Mouse (Mus musculus) gastrocnemius, postnatal 10 days (tissue): ENCODE data around the gene Prss53. TPM values are rescaled to one million over a fixed set of nuclear protein-coding genes. Genes with fewer than 3 reads are reported as not detected.
A peak's percentile ranks its signal among the peaks of the same experiment; 100 is the strongest.

ENCODE experiments used
- DNase-seq: peaks from one replicate; pipeline ENCODE4 v3.0.0; 2021; ENCODE audit warnings: mixed read lengths
- long read RNA-seq, 2 experiments: library from polyadenylated mRNA; stranded (forward); transcript quantifications; one replicate each; pipeline ENCODE4 v2.0.0; 2021
- total RNA-seq, 2 experiments: library from RNA; stranded (reverse); gene quantifications; 2 replicates each; pipeline ENCODE4 v1.2.3; 2021

The Prss53 gene
- 1 to 10 TPM in 1 of 2 experiments, under 1 TPM in 1; 0.96 to 1.2 TPM for total RNA-seq
- long read RNA-seq, experiment 1, partial matches to known transcripts, result 0 of 1 reads
- long read RNA-seq, experiment 1, other reads (novel, unspliced or antisense), result 1 of 1 reads
- long read RNA-seq, experiment 2, result 0 reads

DNA sequence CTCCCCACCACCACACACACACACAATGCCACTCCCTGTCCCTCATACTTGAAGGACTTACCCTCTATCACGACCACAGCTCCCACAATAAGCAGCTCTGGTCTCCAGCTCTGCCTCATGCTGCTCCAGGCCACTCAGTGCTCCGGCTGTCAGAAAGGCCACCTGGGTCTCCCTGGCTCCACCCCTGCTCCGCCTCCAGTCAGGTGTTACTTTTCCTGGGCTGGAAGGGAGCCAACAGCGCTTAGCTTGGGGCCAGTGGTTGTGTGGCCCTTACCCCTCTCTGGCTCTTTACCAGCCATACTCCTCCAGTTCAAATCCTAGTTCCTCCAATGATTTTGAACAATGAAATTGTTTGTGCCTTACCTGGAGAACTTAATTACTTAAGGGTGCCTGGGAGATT is at the start of gene Prss53:
Gene Prss53, minus strand, starts transcription at position 173 of the 400 bp plus-strand sequence.
- no peak for DNase-seq

DNA sequence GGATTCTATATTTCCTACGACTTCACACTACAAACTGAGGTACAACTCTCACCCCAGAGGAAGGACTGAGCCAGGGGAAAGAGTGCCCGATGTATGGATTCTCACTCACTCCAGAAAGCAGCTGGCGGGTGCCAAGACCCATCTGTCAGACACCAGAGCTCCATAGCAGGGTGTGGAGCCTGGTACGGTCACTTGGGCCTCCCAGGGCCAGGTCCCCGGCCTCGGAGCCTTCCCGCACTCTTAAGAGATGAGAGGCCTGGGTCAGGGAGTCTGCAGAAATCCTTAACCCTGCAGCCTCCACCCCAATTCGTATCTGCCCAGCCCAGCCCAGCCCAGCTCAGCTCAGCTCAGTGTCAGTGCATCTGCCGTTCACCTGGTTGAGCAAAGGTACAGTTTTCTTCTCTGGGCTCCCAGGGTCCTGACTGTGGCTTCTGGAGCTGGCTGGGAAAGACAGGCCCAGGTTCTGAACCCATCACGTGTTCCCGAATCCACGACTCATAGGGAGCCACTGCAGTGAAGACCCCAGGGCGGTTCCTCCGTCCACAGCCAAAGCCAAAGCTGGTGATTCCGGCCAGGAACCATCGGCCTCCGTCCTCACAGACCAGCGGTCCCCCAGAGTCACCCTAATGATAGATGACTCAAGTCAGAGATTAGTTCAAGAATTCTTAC is 45.6 kb upstream of the Prss53 start:
- DNase-seq, result no peak

DNA sequence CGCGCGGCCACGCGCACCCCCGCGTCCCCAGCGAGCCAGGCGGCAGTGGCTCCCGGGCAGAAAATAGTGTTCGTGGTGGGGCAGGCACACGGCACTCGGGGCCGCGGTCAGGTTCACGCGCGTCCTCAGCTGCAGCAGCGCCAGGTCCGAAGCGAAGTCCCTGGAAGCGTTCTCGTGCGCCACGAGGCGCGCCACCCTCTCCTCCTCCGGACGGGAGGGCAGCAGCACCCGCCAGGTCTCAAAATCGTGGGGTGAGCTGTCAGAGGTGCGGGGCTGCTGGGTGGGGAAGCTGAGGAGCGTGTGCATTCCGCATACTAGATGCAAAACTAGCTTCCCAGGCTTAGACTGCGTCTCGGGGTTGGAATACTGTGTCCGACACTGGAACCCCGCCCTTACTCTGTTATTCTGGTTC is 45.0 kb upstream of the Prss53 start:
- no peak for DNase-seq

DNA sequence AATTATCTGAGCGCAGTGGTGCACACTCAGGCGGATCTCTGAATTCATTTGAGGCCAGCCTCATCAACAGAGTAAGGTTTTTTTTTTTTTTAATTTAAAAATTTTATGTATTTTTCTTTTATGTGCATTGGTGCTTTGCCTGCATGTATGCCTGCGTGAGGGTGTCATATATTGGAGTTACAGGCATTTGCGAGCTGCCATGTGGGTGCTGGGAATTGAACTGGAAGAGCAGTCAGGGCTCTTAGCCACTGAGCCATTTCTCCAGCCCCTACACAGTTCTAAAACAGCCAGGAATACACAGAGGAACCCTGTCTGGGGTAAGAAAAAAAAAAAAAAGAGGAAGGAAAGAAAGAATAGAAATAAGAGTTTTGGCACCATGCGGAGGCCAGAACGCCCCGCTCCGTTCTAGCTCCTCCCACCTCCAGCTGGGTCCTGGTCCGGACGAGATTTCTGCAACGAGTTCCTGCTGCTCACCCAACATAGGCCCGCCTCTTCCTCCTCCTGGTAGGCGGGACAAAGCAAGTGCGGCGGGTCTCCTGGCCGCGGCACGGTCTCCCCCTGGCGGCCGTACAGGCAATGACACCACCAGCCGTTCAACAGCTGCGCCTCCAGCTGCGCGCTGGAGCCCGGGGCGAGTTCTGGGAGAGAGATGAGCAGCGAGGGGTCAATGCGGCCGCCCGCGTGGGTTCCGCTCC is 44.4 kb upstream of the Prss53 start:
- peak; percentile 96 for DNase-seq

DNA sequence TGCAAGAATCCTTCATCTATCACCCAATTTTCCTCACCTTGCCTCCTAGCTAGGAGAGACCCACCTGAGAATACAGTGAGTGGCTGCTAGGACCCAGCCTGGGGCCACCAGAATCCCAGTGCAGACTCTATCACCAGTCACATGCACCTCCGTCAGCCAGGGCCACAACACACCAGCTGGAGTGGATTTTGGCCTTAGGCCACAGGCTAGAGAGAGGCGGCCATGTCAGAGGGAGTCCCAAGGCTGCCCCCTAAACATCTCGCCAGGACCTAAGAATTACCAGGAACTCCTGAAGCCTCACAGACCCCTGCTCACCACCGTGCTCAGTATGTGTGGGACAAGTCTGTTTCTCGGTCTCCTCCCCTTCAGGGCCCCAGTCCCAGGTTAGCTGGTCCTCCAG is 43.3 kb upstream of the Prss53 start:
- DNase-seq, result no peak

DNA sequence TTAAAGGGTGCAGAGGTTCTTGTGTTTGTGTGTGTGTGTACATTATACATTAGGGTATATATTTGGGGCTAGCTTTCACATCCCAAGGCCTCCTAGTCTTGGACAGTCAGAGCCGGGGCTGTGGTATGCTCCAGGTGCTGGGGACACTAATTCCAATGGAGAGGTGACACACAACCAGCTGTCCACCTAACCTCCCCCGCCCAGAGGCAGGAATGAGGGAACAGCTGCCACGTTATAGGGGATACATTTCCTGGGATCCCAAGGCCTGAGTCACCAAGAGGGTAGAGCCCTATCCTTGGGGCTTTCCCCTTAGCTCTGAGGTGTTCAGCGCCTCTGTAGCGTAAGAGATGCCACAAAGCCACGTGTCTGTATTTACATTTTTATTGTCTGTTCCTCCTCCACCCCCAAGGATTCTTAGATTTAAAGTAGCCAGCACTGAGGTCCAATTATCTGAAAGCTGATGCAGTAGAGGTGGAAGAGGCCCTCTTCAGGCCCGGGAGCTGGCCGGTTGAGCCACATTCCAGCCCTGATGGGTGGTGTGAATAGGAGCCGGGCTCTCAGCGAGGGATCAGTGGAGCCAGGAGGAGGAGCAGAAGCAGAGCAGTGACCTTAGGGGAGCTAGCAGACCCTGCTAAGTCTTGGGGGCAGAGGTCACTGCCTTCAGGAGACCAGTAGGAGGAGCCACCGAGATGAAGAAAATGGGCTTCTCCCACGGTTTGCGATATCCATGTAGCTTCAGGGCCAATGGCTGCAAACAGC is 41.7 kb upstream of the Prss53 start:
- DNase-seq, result no peak

DNA sequence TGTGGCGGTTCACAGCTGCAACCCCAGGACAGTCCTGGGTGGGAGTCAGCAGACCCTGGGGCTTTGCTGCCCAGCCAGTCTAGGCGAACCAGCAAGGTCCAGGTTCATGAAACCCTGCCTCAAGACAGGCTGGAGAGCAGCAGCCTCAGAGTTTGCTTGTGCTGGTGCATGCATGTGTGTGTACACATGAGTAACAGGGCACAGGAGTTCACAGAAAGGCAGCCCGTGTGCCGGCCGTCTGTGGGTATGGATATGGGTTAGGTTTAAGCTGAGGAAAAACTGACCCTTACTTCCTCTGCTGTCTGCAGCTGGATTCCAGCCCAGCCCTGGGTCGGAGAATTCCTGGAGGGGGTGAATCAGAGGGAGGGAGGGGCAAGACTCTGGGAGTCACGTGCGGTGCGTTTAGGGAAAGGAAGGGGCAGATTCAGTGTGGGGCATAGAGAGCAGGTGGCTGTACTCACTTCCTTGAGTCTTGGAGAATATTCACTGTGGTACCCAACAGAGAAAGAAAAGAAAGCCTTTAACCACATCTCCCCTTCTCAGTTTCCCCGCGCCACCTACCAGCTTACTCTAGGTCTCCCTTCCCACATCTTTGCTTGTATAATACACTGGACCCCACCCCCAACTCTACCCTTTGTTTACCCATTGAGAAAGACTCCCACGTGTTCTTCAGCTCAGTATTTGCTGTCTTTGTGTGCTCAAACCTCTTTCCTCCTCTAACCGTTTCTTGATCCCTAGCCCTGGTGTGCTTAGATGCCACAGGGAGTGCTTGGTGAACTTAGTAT is 40.8 kb upstream of the Prss53 start:
- DNase-seq, result no peak

DNA sequence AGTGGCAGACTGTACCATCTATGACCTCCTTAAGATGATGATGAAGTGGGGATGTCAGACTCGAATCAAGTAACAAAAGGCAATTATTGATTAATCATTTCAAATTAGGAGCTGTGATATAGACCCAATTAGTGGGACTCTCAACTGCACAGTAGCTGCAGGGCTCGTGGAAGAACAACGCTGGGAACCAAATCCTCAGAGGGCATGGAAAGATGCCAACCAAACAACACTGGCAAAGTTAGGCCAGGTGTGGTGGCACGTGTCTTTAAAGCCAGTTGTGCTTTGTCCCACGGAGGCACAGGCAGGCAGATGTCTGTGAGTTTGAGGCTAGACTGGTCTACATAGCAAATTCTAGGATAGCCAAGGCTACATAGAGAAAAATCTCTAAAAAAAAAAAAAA is 39.9 kb upstream of the Prss53 start:
- DNase-seq, result no peak

DNA sequence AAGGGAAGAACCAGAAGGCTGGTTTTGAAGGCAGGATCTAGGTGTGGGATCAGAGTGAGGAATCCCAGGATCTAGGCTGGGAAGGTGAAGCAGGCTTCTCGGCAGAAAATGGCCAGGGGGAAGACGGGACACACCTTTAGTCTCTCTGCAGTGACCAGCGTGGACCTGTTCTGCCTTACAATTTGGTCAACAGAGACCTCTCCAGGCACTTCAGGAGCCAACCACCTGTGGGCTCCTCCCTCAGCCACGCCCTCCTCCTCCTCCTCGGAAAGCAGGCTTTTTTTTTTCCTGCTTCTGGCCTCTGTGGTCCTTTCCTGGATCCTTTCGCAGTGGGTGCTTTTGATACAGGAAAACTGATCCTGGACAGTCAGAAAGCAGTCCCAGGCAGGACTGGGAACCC is 39.2 kb upstream of the Prss53 start, which contains the start of gene Prss8:
Gene Prss8, minus strand, starts transcription at position 182 of the 400 bp plus-strand sequence.
- DNase-seq, result no peak

DNA sequence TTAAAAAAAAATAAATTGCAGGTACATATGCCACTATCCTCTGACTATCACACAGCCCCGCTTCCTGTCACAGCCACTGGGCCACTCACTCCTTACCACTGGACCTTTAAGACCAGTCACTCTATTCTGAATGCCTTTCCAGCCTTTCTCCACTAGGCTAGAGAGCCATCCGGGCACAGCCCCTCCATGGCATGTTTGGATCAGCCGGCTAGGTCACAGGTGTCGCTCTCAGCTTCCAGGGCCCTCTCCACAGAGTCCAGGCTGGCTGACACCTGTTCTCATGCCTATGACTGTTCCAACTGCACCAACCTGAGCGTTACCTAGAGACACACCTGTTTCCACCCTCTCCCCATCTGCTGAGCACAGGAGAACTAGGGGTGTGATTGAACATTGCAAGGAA is 37.8 kb upstream of the Prss53 start:
- no peak for DNase-seq

DNA sequence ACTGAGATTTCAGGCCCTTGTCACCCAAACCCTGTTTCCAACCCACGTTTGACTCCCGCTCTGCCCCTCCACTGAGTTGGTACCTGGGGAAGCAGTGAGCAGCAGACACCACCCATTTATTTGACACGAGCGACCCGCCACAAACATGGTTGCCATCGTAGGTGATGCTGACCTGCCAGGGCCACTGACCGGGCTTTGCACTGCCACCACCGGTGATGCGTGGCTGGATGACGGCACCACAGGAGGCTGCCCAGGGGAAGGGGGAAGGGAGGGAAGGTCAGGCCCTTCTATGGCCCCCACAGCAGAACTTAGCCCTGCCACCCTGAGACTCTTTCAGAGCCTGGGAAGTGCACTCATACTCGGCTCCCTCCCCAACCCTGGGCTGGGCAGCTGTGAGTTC is 37.0 kb upstream of the Prss53 start:
- DNase-seq, result no peak

DNA sequence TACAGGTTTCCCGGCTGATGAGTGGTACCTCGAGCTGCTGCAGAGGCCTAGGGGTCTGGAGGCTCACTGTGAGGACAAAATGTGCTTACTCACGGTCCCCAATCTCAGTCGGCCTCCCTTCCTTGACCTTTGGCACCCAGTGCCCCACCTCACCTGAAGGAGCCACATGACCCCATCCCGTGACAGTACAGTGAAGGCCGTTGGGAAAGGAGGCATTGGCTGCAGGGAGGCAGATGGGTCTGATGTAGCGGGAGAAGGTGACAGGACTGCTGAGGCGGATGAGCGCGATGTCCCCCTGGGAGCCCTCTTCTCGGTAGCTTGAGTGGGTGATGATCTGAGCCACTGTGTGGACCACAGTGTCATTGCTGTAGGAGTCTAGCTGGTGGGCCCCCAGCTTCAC is 36.1 kb upstream of the Prss53 start:
- DNase-seq, result no peak

DNA sequence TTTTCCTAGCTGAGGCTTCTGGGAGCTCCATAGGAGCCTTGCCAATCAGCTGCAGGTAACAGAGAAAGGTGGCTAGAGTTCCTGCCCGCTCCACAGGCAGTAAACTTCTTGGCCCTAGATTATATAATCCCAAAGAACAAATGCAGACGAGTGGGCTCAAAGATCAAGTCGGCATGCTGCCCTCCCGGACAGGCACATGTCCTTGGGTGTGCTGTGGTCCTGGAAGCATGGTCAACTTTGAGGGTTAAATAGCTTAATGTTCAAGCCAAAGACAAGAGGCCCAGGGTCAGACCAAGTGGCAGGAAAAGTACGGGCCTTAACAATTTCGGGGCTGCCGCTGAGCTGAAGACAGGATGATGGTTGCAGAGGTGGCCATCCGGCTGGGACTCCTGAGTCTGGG is 35.3 kb upstream of the Prss53 start:
- no peak for DNase-seq

DNA sequence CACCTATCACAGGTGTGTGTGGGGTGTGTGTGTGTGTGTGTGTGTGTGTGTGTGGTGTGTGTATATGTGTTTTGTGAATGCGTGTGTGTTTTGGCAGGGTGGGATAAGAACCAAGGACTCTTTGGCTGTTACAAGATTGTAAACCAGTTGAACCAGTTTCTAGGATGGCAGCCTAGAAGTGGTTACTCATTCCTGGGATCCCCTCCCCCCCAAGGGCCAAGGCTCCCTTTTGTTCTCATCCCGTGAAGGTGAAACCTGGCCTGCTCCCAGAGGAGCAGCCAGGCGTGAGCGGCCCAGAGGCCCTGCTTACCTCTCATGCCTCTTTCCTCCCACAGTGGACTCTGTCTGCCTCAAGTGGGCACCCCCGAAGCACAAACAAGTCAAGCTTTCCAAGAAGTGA is 34.5 kb upstream of the Prss53 start:
- no peak for DNase-seq

DNA sequence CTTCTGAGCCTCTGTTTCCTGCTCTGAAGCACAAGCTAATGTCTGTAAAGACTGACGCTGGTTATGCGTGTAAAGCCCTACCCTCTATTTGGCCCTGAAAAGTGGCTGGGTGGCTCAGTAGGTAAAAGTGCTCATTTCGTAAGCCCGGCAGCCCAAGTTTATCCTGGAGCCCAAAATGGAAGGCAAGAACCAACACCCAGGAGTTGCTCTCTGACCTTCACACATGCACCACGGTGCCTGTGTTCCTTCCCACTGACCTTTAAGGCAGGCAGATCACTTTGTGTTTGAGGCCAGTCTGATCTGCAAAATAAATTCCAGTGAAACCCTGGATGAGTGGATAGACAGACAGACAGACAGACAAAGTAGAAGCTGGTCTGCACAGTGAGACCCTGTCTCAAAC is 32.9 kb upstream of the Prss53 start:
- no peak for DNase-seq

DNA sequence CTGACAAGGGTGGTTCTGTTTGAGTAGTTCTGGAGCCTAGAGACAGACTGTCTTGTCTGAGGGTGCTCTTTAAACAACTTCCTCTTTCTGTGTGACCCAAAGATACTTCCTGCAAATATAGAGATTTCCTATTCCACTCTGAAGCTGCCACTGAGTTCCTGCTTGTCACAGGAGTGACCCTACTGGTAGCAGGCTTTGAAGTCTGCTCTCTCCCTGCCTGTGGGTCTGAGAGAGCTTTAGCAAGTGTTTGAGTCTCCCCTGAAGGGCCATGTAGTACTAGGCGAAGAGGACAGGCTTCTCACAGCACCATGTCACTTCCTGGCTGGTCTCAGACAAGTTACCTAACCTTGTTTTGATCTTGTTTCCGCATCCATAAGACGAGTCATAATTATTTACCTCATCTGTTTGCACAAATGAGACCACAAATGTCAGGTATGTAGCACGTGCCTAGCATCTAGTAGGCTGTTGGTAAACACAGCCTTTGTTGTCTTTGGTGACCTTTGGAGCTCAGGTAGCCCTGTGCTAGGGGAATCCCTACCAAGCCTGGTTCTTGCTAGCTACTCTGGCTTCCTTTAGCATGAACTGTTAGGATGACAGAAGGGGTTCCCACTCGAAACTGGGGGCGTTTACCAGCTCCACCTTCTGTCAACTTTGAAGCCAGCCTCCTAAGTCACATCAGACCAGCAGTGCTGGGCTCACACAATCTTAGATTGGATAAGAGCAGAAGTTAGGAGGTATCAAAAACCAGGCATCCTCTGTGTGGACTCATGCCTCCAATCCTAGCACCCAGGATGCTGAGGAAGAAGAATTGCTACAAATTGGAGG is 31.9 kb upstream of the Prss53 start:
- no peak for DNase-seq

DNA sequence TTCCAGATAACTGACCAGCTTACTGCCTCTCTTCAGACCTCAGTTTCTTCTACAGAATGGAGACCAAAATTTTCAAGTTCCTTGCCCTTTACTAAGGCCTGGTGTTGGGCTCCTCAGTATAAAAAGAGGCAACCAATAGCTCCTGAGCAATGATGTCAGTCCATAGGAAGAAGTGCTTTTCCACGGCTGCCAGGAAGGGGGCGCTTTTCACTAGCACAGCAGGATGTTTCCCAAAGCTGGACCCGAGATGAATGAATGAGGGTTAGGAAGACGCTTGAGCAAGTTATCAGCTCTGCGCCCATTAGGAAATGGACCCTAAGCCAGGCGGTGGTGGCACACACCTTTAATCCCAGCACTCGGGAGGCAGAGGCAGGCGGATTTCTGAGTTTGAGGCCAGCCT is 30.7 kb upstream of the Prss53 start:
- no peak for DNase-seq

DNA sequence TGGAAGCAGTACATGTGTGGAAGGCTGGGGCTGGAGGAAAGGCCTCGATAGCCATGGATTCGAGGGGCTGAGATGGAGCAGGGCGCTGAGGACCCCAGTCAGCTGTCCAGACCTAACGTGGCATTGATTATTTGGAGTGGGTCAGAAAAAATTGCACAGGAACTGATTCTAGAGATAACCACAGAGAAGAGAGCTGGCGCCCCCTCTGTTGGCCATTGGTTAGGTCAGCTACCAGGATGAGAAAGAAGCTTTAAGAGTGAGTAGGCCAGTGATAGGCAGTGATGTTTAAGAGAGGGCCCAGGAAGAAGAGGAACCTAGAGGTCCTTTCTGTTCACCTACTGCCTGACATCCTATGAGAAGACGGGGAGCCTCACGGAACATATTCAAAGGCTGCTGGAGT is 28.5 kb upstream of the Prss53 start:
- no peak for DNase-seq

DNA sequence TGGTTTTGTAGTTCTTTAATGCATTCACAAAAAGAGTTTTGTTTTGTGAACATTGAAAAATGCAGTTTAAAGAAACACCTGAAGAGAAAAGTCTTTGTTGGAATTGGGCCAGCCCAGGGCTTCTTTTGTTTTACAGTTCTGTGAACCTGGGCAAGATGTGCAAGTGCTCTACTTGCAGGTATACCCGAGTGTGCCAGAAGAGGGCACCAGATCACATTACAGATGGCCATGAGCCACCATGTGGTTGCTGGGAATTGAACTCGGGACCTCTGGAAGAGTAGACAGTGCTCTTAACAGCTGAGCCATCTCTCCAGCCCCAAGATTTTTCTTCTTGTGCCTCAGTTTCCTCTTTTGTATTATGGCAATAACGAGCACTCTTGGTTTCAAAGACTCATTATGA is 27.4 kb upstream of the Prss53 start:
- no peak for DNase-seq

DNA sequence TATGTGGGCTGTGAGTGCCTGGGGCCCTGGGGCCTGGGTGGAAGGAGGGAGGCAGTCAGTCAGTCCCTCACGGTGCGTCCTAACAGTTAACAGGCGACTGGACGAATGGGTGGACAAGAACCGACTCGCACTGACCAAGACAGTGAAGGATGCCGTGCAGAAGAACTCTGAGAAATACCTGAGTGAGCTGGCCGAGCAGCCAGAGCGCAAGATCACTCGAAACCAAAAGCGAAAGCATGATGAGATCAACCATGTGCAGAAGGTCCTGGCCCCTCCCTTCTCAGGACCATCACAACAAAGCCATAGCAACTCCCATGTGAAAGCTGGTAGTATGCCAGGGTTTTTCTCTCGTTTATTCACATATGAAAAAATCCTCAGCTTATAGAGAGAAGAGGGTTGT is 24.5 kb upstream of the Prss53 start:
- no peak for DNase-seq

DNA sequence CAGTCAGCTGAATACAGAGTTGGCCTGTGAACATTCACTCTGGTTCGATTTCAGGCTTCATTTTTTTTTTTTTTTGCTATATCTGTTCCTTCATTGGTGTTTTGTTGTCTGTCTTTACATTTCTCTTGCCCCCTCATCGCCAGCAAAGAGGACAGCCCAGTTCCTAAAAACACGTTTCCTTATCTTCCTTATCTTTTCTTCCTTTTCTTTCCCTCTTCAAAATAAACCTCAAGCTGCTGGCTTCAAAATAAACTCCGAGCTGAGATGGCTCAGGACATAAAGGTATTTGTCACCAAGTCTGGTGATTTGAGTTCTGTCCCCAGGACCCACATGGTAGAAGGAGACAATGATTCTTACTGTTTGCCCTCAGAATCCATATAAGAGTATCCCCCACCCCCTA is 22.2 kb upstream of the Prss53 start:
- DNase-seq, result no peak
